Mouse (Mus musculus): ENCODE data around the gene Sh3yl1. TPM values are rescaled to one million over a fixed set of nuclear protein-coding genes. Genes with fewer than 3 reads are reported as not detected.

Gene Sh3yl1
- under 1 TPM; 0.84 to 0.89 TPM for total RNA-seq (2021)
- long read RNA-seq, experiment 1, partial matches to known transcripts = 0 of 3 reads
- long read RNA-seq, experiment 1, other reads (novel, unspliced or antisense) = 0 of 3 reads
- long read RNA-seq, experiment 2 = 0 reads

GRCm38 (mm10) chr12:30911261-30912047 is at the start of gene Sh3yl1, which contains the start of gene Acp1:
Gene Sh3yl1 (plus strand): TSS chr12:30911668.
Gene Acp1 (minus strand): TSS chr12:30911589.
- Histone ChIP-seq H3K4me3 (peak within 1 kb of the TSS; percentile 90), H3K27ac (peak within 1 kb of the TSS; percentile 90)
- DNase-seq = peak; percentile 96
- intact Hi-C loops (cut with DNase I) = no loop called here
- no peak for TF ChIP-seq CTCF (IDR thresholded peaks at IDR 0.05)

GRCm38 (mm10) chr12:30864347-30864746 is 47.1 kb upstream of the Sh3yl1 start:
- H3K4me3 ChIP-seq = no peak overlapping the region
- no peak for DNase-seq
- no peak for TF ChIP-seq CTCF (IDR thresholded peaks at IDR 0.05)
- H3K27ac ChIP-seq = no peak overlapping the region
- intact Hi-C loops (cut with DNase I) = no loop called here

- intact Hi-C loops (cut with DNase I) = no loop called here
These were observed 45.7 kb upstream of the Sh3yl1 start for GRCm38 (mm10) chr12:30865781-30866180.

GRCm38 (mm10) chr12:30879447-30879846 is 32.0 kb upstream of the Sh3yl1 start:
- Histone ChIP-seq H3K4me3 (no peak overlapping the region), H3K27ac (no peak overlapping the region)
- intact Hi-C loops (cut with DNase I) = no loop called here
- peak; percentile 17; the same call in 1 of the 2 replicates for TF ChIP-seq CTCF (IDR thresholded peaks at IDR 0.05)
- no peak for DNase-seq

More at GRCm38 (mm10) chr12:30865781-30866180, 45.7 kb upstream of the Sh3yl1 start:
- no peak for TF ChIP-seq CTCF (IDR thresholded peaks at IDR 0.05)
- DNase-seq = no peak
- Histone ChIP-seq H3K4me3 (no peak overlapping the region), H3K27ac (no peak overlapping the region)

- no peak overlapping the region for H3K27ac ChIP-seq
- intact Hi-C loops (cut with DNase I) = no loop called here
- peak overlapping the region; percentile 67 for H3K4me3 ChIP-seq
- no peak for DNase-seq
- no peak for TF ChIP-seq CTCF (IDR thresholded peaks at IDR 0.05)
These were observed 27.9 kb upstream of the Sh3yl1 start for GRCm38 (mm10) chr12:30883592-30883985.

GRCm38 (mm10) chr12:30883986-30884621 is 27.4 kb upstream of the Sh3yl1 start, which contains the start of gene Alkal2:
Gene Alkal2 (plus strand): TSS chr12:30884322.
- intact Hi-C loops (cut with DNase I) = no loop called here
- peak; percentile 49 for DNase-seq
- H3K27ac ChIP-seq = peak within 1 kb of the TSS; percentile 57
- TF ChIP-seq CTCF (IDR thresholded peaks at IDR 0.05) = no peak
- peak within 1 kb of the TSS; percentile 67 for H3K4me3 ChIP-seq

GRCm38 (mm10) chr12:30884622-30885230 is 26.7 kb upstream of the Sh3yl1 start:
- no peak for TF ChIP-seq CTCF (IDR thresholded peaks at IDR 0.05)
- peak overlapping the region; percentile 57 for H3K27ac ChIP-seq
- intact Hi-C loops (cut with DNase I) = no loop called here
- no peak for DNase-seq
- peak overlapping the region; percentile 67 for H3K4me3 ChIP-seq

GRCm38 (mm10) chr12:30885891-30886290 is 25.6 kb upstream of the Sh3yl1 start:
- no peak overlapping the region for H3K27ac ChIP-seq
- peak overlapping the region; percentile 30 for H3K4me3 ChIP-seq
- intact Hi-C loops (cut with DNase I) = no loop called here
- no peak for TF ChIP-seq CTCF (IDR thresholded peaks at IDR 0.05)
- DNase-seq = peak; percentile 54

- no peak overlapping the region for H3K4me3 ChIP-seq
- DNase-seq = no peak
- H3K27ac ChIP-seq = no peak overlapping the region
- intact Hi-C loops (cut with DNase I) = no loop called here
- TF ChIP-seq CTCF (IDR thresholded peaks at IDR 0.05) = no peak
These were observed 23.5 kb upstream of the Sh3yl1 start for GRCm38 (mm10) chr12:30888003-30888402.

GRCm38 (mm10) chr12:30890067-30890466 is 21.4 kb upstream of the Sh3yl1 start:
- intact Hi-C loops (cut with DNase I) = loop anchor here (1.0 kb wide), 1 partner anchor 293 kb away; no protein-coding TSS in a partner anchor
- TF ChIP-seq CTCF (IDR thresholded peaks at IDR 0.05) = peak; percentile 73
- DNase-seq = peak; percentile 45
- H3K27ac ChIP-seq = no peak overlapping the region
- H3K4me3 ChIP-seq = no peak overlapping the region

GRCm38 (mm10) chr12:30891438-30891837 is 20.0 kb upstream of the Sh3yl1 start:
- DNase-seq = no peak
- H3K27ac ChIP-seq = no peak overlapping the region
- no peak for TF ChIP-seq CTCF (IDR thresholded peaks at IDR 0.05)
- H3K4me3 ChIP-seq = no peak overlapping the region
- intact Hi-C loops (cut with DNase I) = no loop called here

- no peak for DNase-seq
- Histone ChIP-seq H3K4me3 (no peak overlapping the region), H3K27ac (no peak overlapping the region)
- intact Hi-C loops (cut with DNase I) = no loop called here
- TF ChIP-seq CTCF (IDR thresholded peaks at IDR 0.05) = no peak
These were observed 14.4 kb upstream of the Sh3yl1 start for GRCm38 (mm10) chr12:30897039-30897438.

- no peak for TF ChIP-seq CTCF (IDR thresholded peaks at IDR 0.05)
- Histone ChIP-seq H3K4me3 (no peak overlapping the region), H3K27ac (no peak overlapping the region)
- no peak for DNase-seq
- intact Hi-C loops (cut with DNase I) = no loop called here
These were observed 2.8 kb upstream of the Sh3yl1 start for GRCm38 (mm10) chr12:30908658-30909057.
